Mouse (Mus musculus): ENCODE data around the gene Rasal2.

Gene Rasal2

GRCm38 (mm10) chr1:157443026-157443722 lies 30.8 kb upstream of the Rasal2 start:
- in situ Hi-C loops (cut with MboI; ENCODE audit: unreplicated experiment in 2 of 2) = loop anchor here in 1 of 2 experiments (10.0 to 25.0 kb wide), 2 partner anchors 358 to 706 kb away; no protein-coding TSS in a partner anchor

- in situ Hi-C loops (cut with MboI; ENCODE audit: unreplicated experiment in 2 of 2) = loop anchor here in 1 of 2 experiments (10.0 to 25.0 kb wide), 2 partner anchors 355 to 703 kb away; no protein-coding TSS in a partner anchor
Measured at GRCm38 (mm10) chr1:157439973-157440641, 27.7 kb upstream of the Rasal2 start.

- in situ Hi-C loops (cut with MboI; ENCODE audit: unreplicated experiment in 2 of 2) = loop anchor here in 1 of 2 experiments (25.0 kb wide), 1 partner anchor 702 kb away; no protein-coding TSS in a partner anchor
Measured at GRCm38 (mm10) chr1:157439101-157439500, 26.7 kb upstream of the Rasal2 start.

- in situ Hi-C loops (cut with MboI; ENCODE audit: unreplicated experiment in 2 of 2) = loop anchor here in 1 of 2 experiments (25.0 kb wide), 1 partner anchor 701 kb away; no protein-coding TSS in a partner anchor
Measured at GRCm38 (mm10) chr1:157438290-157438689, 25.9 kb upstream of the Rasal2 start.

GRCm38 (mm10) chr1:157435926-157436325 lies 23.5 kb upstream of the Rasal2 start:
- in situ Hi-C loops (cut with MboI; ENCODE audit: unreplicated experiment in 2 of 2) = loop anchor here in 1 of 2 experiments (25.0 kb wide), 1 partner anchor 699 kb away; no protein-coding TSS in a partner anchor

GRCm38 (mm10) chr1:157434404-157434803 lies 22.0 kb upstream of the Rasal2 start:
- in situ Hi-C loops (cut with MboI; ENCODE audit: unreplicated experiment in 2 of 2) = loop anchor here in 1 of 2 experiments (25.0 kb wide), 1 partner anchor 697 kb away; no protein-coding TSS in a partner anchor

- in situ Hi-C loops (cut with MboI; ENCODE audit: unreplicated experiment in 2 of 2) = loop anchor here in 1 of 2 experiments (25.0 kb wide), 1 partner anchor 696 kb away; no protein-coding TSS in a partner anchor
Measured at GRCm38 (mm10) chr1:157433316-157433715, 20.9 kb upstream of the Rasal2 start.

GRCm38 (mm10) chr1:157428366-157428765 lies 16.0 kb upstream of the Rasal2 start:
- in situ Hi-C loops (cut with MboI; ENCODE audit: unreplicated experiment in 2 of 2) = loop anchor here in 1 of 2 experiments (25.0 kb wide), 1 partner anchor 691 kb away; no protein-coding TSS in a partner anchor

- in situ Hi-C loops (cut with MboI; ENCODE audit: unreplicated experiment in 2 of 2) = loop anchor here in 1 of 2 experiments (25.0 kb wide), 1 partner anchor 690 kb away; no protein-coding TSS in a partner anchor
Measured at GRCm38 (mm10) chr1:157427604-157428003, 15.2 kb upstream of the Rasal2 start.

- in situ Hi-C loops (cut with MboI; ENCODE audit: unreplicated experiment in 2 of 2) = loop anchor here in 1 of 2 experiments (25.0 kb wide), 1 partner anchor 690 kb away; no protein-coding TSS in a partner anchor
Measured at GRCm38 (mm10) chr1:157426933-157427332, 14.5 kb upstream of the Rasal2 start.

GRCm38 (mm10) chr1:157425741-157426427 lies 13.5 kb upstream of the Rasal2 start:
- in situ Hi-C loops (cut with MboI; ENCODE audit: unreplicated experiment in 2 of 2) = loop anchor here in 1 of 2 experiments (25.0 kb wide), 1 partner anchor 689 kb away; no protein-coding TSS in a partner anchor

- in situ Hi-C loops (cut with MboI; ENCODE audit: unreplicated experiment in 2 of 2) = no loop called here
Measured at GRCm38 (mm10) chr1:157417861-157418260, 5.5 kb upstream of the Rasal2 start.

GRCm38 (mm10) chr1:157417414-157417813 lies 5.0 kb upstream of the Rasal2 start:
- in situ Hi-C loops (cut with MboI; ENCODE audit: unreplicated experiment in 2 of 2) = no loop called here

GRCm38 (mm10) chr1:157416628-157417027 lies 4.2 kb upstream of the Rasal2 start:
- in situ Hi-C loops (cut with MboI; ENCODE audit: unreplicated experiment in 2 of 2) = no loop called here

- in situ Hi-C loops (cut with MboI; ENCODE audit: unreplicated experiment in 2 of 2) = no loop called here
Measured at GRCm38 (mm10) chr1:157415771-157416170, 3.4 kb upstream of the Rasal2 start.

- in situ Hi-C loops (cut with MboI; ENCODE audit: unreplicated experiment in 2 of 2) = no loop called here
Measured at GRCm38 (mm10) chr1:157411711-157412380, 549 bp downstream of the Rasal2 start.

GRCm38 (mm10) chr1:157411341-157411710 lies 1.1 kb downstream of the Rasal2 start:
- in situ Hi-C loops (cut with MboI; ENCODE audit: unreplicated experiment in 2 of 2) = no loop called here

GRCm38 (mm10) chr1:157410937-157411336 lies 1.5 kb downstream of the Rasal2 start:
- in situ Hi-C loops (cut with MboI; ENCODE audit: unreplicated experiment in 2 of 2) = no loop called here

GRCm38 (mm10) chr1:157409648-157410047 lies 2.7 kb downstream of the Rasal2 start:
- in situ Hi-C loops (cut with MboI; ENCODE audit: unreplicated experiment in 2 of 2) = no loop called here

- in situ Hi-C loops (cut with MboI; ENCODE audit: unreplicated experiment in 2 of 2) = no loop called here
Measured at GRCm38 (mm10) chr1:157388027-157388426, 24.4 kb downstream of the Rasal2 start.
